Mouse (Mus musculus): ENCODE measurements around the gene Lman2l. TPM values are rescaled to one million over a fixed set of nuclear protein-coding genes. Genes with fewer than 3 reads are reported as not detected.

Lman2l gene
- polyA plus RNA-seq, 1 experiment from 2014 or later: 63.5 TPM

GRCm38 (mm10) chr1:36446106-36446824, 1.2 kb upstream of the Lman2l start:
- DNase-seq (ENCODE audit: low spot score): no peak
- Histone ChIP-seq H3K9me3 (replicated peaks) (no peaks in the 10 kb centered on the region), H3K4me3 (no peak overlapping the region), H3K27ac (replicated peaks) (no peak overlapping the region), H3K36me3 (peaks cover 21% of the 10 kb centered on the region), H3K4me1 (peaks cover 11% of the 10 kb centered on the region), H3K27me3 (ENCODE audit: low read depth, poor library complexity, severe bottlenecking) (no peaks in the 10 kb centered on the region)
- 91% methylated on average over 5 of the region's 5 CpGs for WGBS

- DNase-seq (ENCODE audit: low spot score): no peak
- Histone ChIP-seq H3K27me3 (ENCODE audit: low read depth, poor library complexity, severe bottlenecking) (no peaks in the 10 kb centered on the region), H3K9me3 (replicated peaks) (no peaks in the 10 kb centered on the region), H3K4me3 (peak overlapping the region; percentile 89), H3K27ac (replicated peaks) (peak overlapping the region; percentile 69), H3K36me3 (peaks cover 27% of the 10 kb centered on the region), H3K4me1 (peaks cover 11% of the 10 kb centered on the region)
- 48% methylated on average over 8 of the region's 8 CpGs for WGBS
Measured at GRCm38 (mm10) chr1:36445508-36445907, 437 bp upstream of the Lman2l start.

DNA sequence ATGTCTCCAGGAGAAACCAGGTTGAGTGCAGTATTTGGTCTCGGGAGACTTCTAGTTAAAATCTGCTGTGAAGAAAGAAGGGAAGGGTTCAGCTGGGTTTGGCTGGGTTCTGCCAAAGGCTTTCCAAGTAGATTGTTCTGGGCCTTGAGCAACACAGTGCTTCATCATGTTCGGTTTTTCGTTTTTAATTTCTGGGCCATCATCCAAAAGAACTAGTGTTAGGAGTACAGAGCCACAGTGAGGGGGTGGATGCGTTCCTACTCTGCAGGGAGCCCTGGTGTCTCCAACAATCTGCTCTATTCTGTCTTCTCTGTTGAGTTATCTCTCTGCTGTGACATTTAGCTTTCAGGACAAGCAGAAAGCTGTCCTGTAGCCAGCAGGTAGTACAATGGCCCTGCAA, 4.0 kb downstream of the Lman2l start:
- H3K27me3 ChIP-seq (ENCODE audit: low read depth, poor library complexity, severe bottlenecking): no peaks in the 10 kb centered on the region
- no peaks in the 10 kb centered on the region for H3K9me3 ChIP-seq (replicated peaks)
- peaks cover 11% of the 10 kb centered on the region for H3K4me1 ChIP-seq
- 94% methylated on average over 4 of the region's 4 CpGs for WGBS
- H3K36me3 ChIP-seq: peaks cover 68% of the 10 kb centered on the region
- no peak overlapping the region for H3K4me3 ChIP-seq
- DNase-seq (ENCODE audit: low spot score): no peak
- H3K27ac ChIP-seq (replicated peaks): no peak overlapping the region

DNA sequence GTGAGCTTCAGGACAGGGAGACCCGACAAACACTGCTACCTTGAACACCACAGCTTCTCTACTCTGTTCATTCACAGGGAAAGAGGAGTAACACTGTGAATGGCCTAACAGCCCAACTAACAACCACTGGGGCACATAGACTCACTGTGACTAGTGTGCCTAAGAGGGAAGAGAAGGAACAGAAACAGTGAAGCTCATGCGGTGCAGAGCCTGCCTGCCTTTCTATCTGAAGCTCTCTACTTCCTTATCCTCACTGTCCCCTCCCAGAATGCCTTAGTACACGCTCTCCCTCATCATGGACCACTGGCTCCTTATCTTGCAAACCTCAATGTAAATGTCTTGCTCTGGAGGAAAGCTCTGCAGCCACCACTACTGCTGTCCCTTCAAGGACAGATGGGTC, 7.8 kb downstream of the Lman2l start:
- no peaks in the 10 kb centered on the region for H3K4me1 ChIP-seq
- no peaks in the 10 kb centered on the region for H3K9me3 ChIP-seq (replicated peaks)
- WGBS: 91% methylated on average over 3 of the region's 3 CpGs
- no peak overlapping the region for H3K27ac ChIP-seq (replicated peaks)
- H3K27me3 ChIP-seq (ENCODE audit: low read depth, poor library complexity, severe bottlenecking): no peaks in the 10 kb centered on the region
- DNase-seq (ENCODE audit: low spot score): no peak
- no peak overlapping the region for H3K4me3 ChIP-seq
- H3K36me3 ChIP-seq: peaks cover 96% of the 10 kb centered on the region

GRCm38 (mm10) chr1:36436515-36436914, 8.6 kb downstream of the Lman2l start:
- no peaks in the 10 kb centered on the region for H3K4me1 ChIP-seq
- no peak overlapping the region for H3K4me3 ChIP-seq
- H3K9me3 ChIP-seq (replicated peaks): no peaks in the 10 kb centered on the region
- H3K27ac ChIP-seq (replicated peaks): no peak overlapping the region
- H3K36me3 ChIP-seq: peaks cover 96% of the 10 kb centered on the region
- no peaks in the 10 kb centered on the region for H3K27me3 ChIP-seq (ENCODE audit: low read depth, poor library complexity, severe bottlenecking)
- DNase-seq (ENCODE audit: low spot score): no peak
- 97% methylated on average over 6 of the region's 6 CpGs for WGBS

GRCm38 (mm10) chr1:36435071-36435470, 10.0 kb downstream of the Lman2l start:
- no peak overlapping the region for H3K4me3 ChIP-seq
- no peaks in the 10 kb centered on the region for H3K27me3 ChIP-seq (ENCODE audit: low read depth, poor library complexity, severe bottlenecking)
- H3K27ac ChIP-seq (replicated peaks): no peak overlapping the region
- 84% methylated on average over 4 of the region's 4 CpGs for WGBS
- peaks cover 100% of the 10 kb centered on the region for H3K36me3 ChIP-seq
- H3K9me3 ChIP-seq (replicated peaks): no peaks in the 10 kb centered on the region
- DNase-seq (ENCODE audit: low spot score): no peak
- H3K4me1 ChIP-seq: no peaks in the 10 kb centered on the region

GRCm38 (mm10) chr1:36433616-36434015, 11.5 kb downstream of the Lman2l start:
- Histone ChIP-seq H3K27me3 (ENCODE audit: low read depth, poor library complexity, severe bottlenecking) (no peaks in the 10 kb centered on the region), H3K4me3 (no peak overlapping the region), H3K27ac (replicated peaks) (no peak overlapping the region), H3K4me1 (no peaks in the 10 kb centered on the region), H3K36me3 (peaks cover 100% of the 10 kb centered on the region), H3K9me3 (replicated peaks) (no peaks in the 10 kb centered on the region)
- DNase-seq (ENCODE audit: low spot score): no peak
- WGBS: 92% methylated on average over 3 of the region's 3 CpGs

DNA sequence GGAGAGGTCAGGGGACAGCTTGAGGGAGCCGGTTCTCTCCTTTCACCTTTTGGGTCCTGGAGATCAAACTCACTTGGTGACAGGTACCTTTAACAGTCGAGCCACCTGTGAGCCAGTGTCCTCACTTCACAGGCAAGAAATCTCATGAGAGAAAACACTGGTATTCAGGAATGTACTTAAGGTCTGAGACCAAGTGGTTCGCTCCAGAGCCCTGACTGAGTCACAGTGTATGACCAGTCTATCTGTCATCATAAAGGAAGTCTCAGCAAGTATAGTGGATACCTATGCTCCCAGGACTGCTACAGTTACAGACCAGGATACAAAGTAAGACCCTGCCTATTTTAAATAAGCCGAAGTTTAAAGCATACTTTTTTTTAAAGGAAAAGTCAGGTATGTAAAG, 12.1 kb downstream of the Lman2l start:
- no peak overlapping the region for H3K27ac ChIP-seq (replicated peaks)
- DNase-seq (ENCODE audit: low spot score): no peak
- 89% methylated on average over 4 of the region's 4 CpGs for WGBS
- no peaks in the 10 kb centered on the region for H3K4me1 ChIP-seq
- H3K36me3 ChIP-seq: peaks cover 100% of the 10 kb centered on the region
- H3K4me3 ChIP-seq: no peak overlapping the region
- no peaks in the 10 kb centered on the region for H3K9me3 ChIP-seq (replicated peaks)
- no peaks in the 10 kb centered on the region for H3K27me3 ChIP-seq (ENCODE audit: low read depth, poor library complexity, severe bottlenecking)

DNA sequence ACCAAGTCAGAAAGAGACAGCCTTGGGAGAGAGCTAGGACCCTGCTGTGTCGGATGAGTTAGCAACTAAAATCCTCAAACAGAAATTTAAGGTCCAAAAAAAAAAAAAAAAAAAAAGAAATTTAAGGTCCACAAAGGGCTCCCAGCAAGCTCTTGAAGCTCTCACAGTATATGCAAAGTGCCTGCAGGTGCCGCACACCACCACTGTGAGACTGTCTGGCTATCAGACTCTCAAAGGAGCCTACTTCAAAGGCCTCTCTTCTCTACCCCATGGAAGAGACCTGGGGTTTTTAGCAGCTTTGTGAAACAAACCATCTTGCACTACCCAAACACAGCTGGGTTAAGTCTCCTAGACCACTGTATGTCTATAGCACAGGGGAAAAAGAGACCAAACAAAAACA, 15.6 kb downstream of the Lman2l start:
- peaks cover 100% of the 10 kb centered on the region for H3K36me3 ChIP-seq
- no peaks in the 10 kb centered on the region for H3K27me3 ChIP-seq (ENCODE audit: low read depth, poor library complexity, severe bottlenecking)
- DNase-seq (ENCODE audit: low spot score): no peak
- H3K4me3 ChIP-seq: no peak overlapping the region
- H3K9me3 ChIP-seq (replicated peaks): no peaks in the 10 kb centered on the region
- H3K4me1 ChIP-seq: no peaks in the 10 kb centered on the region
- H3K27ac ChIP-seq (replicated peaks): no peak overlapping the region
- 95% methylated on average over 2 of the region's 2 CpGs for WGBS

GRCm38 (mm10) chr1:36404531-36404930, 40.5 kb downstream of the Lman2l start:
- H3K9me3 ChIP-seq (replicated peaks): no peaks in the 10 kb centered on the region
- no peak overlapping the region for H3K4me3 ChIP-seq
- no peak overlapping the region for H3K27ac ChIP-seq (replicated peaks)
- no peaks in the 10 kb centered on the region for H3K36me3 ChIP-seq
- no peaks in the 10 kb centered on the region for H3K27me3 ChIP-seq (ENCODE audit: low read depth, poor library complexity, severe bottlenecking)
- 88% methylated on average over 6 of the region's 6 CpGs for WGBS
- H3K4me1 ChIP-seq: no peaks in the 10 kb centered on the region
- DNase-seq (ENCODE audit: low spot score): no peak

- DNase-seq (ENCODE audit: low spot score): no peak
- no peak overlapping the region for H3K4me3 ChIP-seq
- no peaks in the 10 kb centered on the region for H3K27me3 ChIP-seq (ENCODE audit: low read depth, poor library complexity, severe bottlenecking)
- 82% methylated on average over 4 of the region's 4 CpGs for whole genome bisulfite sequencing
- no peaks in the 10 kb centered on the region for H3K4me1 ChIP-seq
- H3K9me3 ChIP-seq (replicated peaks): no peaks in the 10 kb centered on the region
- no peak overlapping the region for H3K27ac ChIP-seq (replicated peaks)
- H3K36me3 ChIP-seq: no peaks in the 10 kb centered on the region
Measured at GRCm38 (mm10) chr1:36401509-36401908, 43.6 kb downstream of the Lman2l start.

DNA sequence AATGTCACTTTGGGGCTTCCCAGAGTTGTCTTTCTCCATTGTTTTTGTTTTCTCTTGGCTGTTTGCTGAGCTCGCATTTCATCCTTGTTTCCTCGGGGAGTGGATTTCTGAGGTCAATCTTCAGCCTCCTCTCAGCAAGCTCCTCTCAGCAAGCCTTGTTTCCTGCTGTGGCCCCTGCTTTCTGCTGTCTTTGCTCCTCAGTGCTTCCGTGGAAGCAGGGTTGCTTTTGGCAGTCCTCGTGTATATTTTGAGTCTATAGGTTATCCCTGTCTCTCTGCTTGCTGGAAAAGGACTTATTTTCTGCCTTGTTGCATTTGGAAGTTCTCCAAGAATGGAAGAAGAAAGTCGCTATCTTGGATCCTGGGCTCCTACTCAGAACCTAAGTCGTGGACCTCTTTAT, 48.0 kb downstream of the Lman2l start:
- no peak overlapping the region for H3K4me3 ChIP-seq
- no peak overlapping the region for H3K27ac ChIP-seq (replicated peaks)
- no peaks in the 10 kb centered on the region for H3K36me3 ChIP-seq
- H3K27me3 ChIP-seq (ENCODE audit: low read depth, poor library complexity, severe bottlenecking): no peaks in the 10 kb centered on the region
- H3K4me1 ChIP-seq: no peaks in the 10 kb centered on the region
- no peak for DNase-seq (ENCODE audit: low spot score)
- 28% methylated on average over 6 of the region's 6 CpGs for WGBS
- H3K9me3 ChIP-seq (replicated peaks): no peaks in the 10 kb centered on the region

DNA sequence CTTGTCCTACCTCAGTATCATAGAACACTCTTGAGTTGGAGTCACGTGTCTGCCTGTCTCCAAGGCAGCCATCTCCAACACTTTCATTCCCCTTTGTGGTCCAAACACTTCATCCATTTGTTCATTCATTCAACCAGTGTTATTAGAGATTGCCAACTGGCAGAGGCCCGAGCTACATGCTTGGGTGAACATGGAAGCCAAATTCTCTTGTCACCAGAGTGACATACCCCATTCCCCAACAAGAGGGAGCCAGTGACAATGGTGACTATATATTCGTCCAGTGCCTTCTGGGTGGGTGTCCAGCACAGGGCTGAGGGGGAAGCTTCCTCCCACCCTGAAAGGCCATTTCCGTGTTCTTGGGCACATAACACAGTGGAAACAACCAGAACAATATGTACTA, 65.5 kb downstream of the Lman2l start:
- Histone ChIP-seq H3K36me3 (no peaks in the 10 kb centered on the region), H3K4me1 (no peaks in the 10 kb centered on the region), H3K4me3 (no peak overlapping the region), H3K27me3 (ENCODE audit: low read depth, poor library complexity, severe bottlenecking) (no peaks in the 10 kb centered on the region), H3K27ac (replicated peaks) (no peak overlapping the region), H3K9me3 (replicated peaks) (no peaks in the 10 kb centered on the region)
- WGBS: 74% methylated on average over 4 of the region's 4 CpGs
- DNase-seq (ENCODE audit: low spot score): no peak

- Histone ChIP-seq H3K4me1 (no peaks in the 10 kb centered on the region), H3K4me3 (no peak overlapping the region), H3K36me3 (no peaks in the 10 kb centered on the region), H3K27me3 (ENCODE audit: low read depth, poor library complexity, severe bottlenecking) (no peaks in the 10 kb centered on the region), H3K9me3 (replicated peaks) (no peaks in the 10 kb centered on the region), H3K27ac (replicated peaks) (no peak overlapping the region)
- DNase-seq (ENCODE audit: low spot score): no peak
- WGBS: 74% methylated on average over 6 of the region's 6 CpGs
Measured at GRCm38 (mm10) chr1:36378880-36379279, 66.2 kb downstream of the Lman2l start.
